Mouse (Mus musculus) kidney, adult 2 months (tissue): ENCODE measurements at regions not wholly inside any gene's neighbourhood (a gene's known extent, or its start where the extent isn't known, plus 50 kb on each side); places are given as distances from the start of the nearest gene placed in this dataset.

ENCODE experiments used
- CTCF ChIP-seq: fragments of 200-500 bp; conservative IDR thresholded peaks from 2 replicates; pipeline ENCODE4 v1.5.1; 2011; ENCODE audit warnings: low read depth, mild to moderate bottlenecking, control low read depth, low read length, moderate library complexity, mixed read lengths; ENCODE audit not compliant: insufficient read depth, insufficient read length
- POLR2A ChIP-seq: fragments of 200-500 bp; IDR thresholded peaks from one replicate; pipeline ENCODE4 v1.6.1; 2011; ENCODE audit warnings: low read depth, low read length, control low read depth

GRCm38 (mm10) chr9:52458518-52458917, 221.1 kb downstream of the AI593442 start:
- no peak for TF ChIP-seq CTCF
- TF ChIP-seq POLR2A, result no peak
